Mouse (Mus musculus) kidney, postnatal 0 days (tissue): ENCODE measurements around the gene Rell1. TPM values are rescaled to one million over a fixed set of nuclear protein-coding genes. Genes with fewer than 3 reads are reported as not detected.
"Not testable (repeated sequence)": the region's sequence is repeated elsewhere in the genome, so short reads cannot be mapped to it uniquely, and the experiment has no call there.

Experiments used
- ATAC-seq: fragments of 200-750 bp; cut with Nextera tagmentation; replicated peaks from 2 replicates; pipeline ENCODE4 v1.8.0; 2017; ENCODE audit warnings: low read depth, moderate number of reproducible peaks, moderate TSS enrichment, moderate library complexity; ENCODE audit not compliant: low FRiP score
- DNase-seq: peaks from one replicate; pipeline ENCODE4 v3.0.0-alpha.2; 2016; ENCODE audit warnings: low spot score
- H3K27ac ChIP-seq: fragments of 300-500 bp; sonication (generic); 2 replicates; pipeline ENCODE4 v1.5.1; 2014; ENCODE audit warnings: mild to moderate bottlenecking
- H3K27me3 ChIP-seq: fragments of 300-500 bp; sonication (generic); 2 replicates; pipeline ENCODE4 v1.6.1; 2014; ENCODE audit warnings: low read length, mixed read lengths; ENCODE audit not compliant: insufficient read depth
- H3K36me3 ChIP-seq: fragments of 300-500 bp; sonication (generic); 2 replicates; pipeline ENCODE4 v1.6.1; 2014; ENCODE audit warnings: low read length, mixed read lengths; ENCODE audit not compliant: insufficient read depth
- H3K4me1 ChIP-seq: fragments of 300-500 bp; sonication (generic); replicated peaks from 2 replicates; pipeline ENCODE4 v1.6.1; 2014; ENCODE audit warnings: antibody characterized with exemption, low read length, mixed read lengths; ENCODE audit not compliant: insufficient read depth
- H3K4me2 ChIP-seq: fragments of 300-500 bp; sonication (generic); 2 replicates; pipeline ENCODE4 v1.6.1; 2014; ENCODE audit warnings: mild to moderate bottlenecking, low read length, moderate library complexity, mixed read lengths
- H3K4me3 ChIP-seq: fragments of 300-500 bp; sonication (generic); replicated peaks from 2 replicates; pipeline ENCODE4 v1.5.1; 2014; ENCODE audit warnings: low read depth, low read length
- H3K9ac ChIP-seq: fragments of 300-500 bp; sonication (generic); 2 replicates; pipeline ENCODE4 v1.6.1; 2014; ENCODE audit warnings: low read depth, low read length
- H3K9me3 ChIP-seq: fragments of 300-500 bp; sonication (generic); replicated peaks from 2 replicates; pipeline ENCODE4 v1.6.1; 2016; ENCODE audit warnings: low read length, inconsistent platforms, mixed read lengths
- CTCF ChIP-seq: IDR thresholded peaks from 2 replicates; pipeline ENCODE4 v1.5.1; 2016; ENCODE audit warnings: antibody characterized with exemption, low read depth, mild to moderate bottlenecking, moderate library complexity
- WGBS: fragments of 180-500 bp; shearing (Covaris S2); extraction: QIAGEN DNeasy Blood & Tissue Kit; methylation state at CpG from one replicate; pipeline ENCODE4 v1.1.7; 2014; 5-methylcytosine and 5-hydroxymethylcytosine counted together
- polyA plus RNA-seq: library from polyadenylated mRNA; unstranded; fragments of >200 nt; fragmentation: Nextera tagmentation; extraction: Ambion mirVana; gene quantifications from 2 replicates; pipeline ENCODE4 v1.2.1, GENCODE M21; 2015

The Rell1 gene
- polyA plus RNA-seq, 1 experiment from 2014 or later: 25.5 TPM

DNA sequence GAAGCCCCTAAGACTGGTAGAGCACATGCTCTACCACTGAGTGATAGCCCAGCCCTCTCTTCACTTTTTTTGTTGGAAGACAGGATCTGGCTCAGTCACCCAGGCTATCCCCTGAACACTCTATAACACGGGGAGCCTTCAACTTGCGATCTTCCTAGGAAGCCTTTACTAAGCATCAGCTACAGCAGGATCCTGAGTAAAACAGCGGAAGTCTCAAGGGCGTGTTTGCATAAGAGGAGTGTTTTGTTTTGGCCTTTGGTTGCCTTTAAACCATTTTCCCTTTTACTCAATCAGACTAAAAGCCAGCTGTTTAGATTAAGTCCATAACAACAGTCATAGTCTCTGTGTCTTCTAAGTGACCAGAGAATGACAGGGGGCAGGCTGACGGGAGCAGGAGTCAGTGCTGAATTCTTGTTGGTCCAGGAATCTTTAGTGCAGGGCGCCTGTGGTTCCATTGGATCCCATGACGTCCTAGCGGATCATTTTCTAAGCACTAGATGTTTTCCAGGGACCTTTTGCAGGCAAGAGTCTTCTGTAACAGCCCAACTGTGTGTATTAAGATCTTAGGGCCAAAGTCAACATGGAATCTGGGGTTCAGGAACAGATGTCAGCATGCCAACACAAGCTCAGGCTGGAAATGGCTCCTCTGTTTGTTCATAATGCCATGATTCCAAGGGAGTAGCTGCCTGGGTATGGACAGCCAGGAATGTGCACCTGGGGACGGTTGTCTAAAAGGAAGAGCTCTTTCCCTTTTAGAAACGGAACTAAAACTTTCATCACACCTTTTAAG, 58.3 kb downstream of the Rell1 start:
- no peaks in the 10 kb centered on the region for H3K4me1 ChIP-seq
- H3K4me2 ChIP-seq: no peak overlapping the region
- H3K4me3 ChIP-seq: no peak overlapping the region
- 88% methylated on average over 10 of the region's 10 CpGs for WGBS
- H3K27me3 ChIP-seq: no peaks in the 10 kb centered on the region
- ATAC-seq (no peak), DNase-seq (no peak)
- no peak for TF ChIP-seq CTCF
- no peak overlapping the region for H3K9ac ChIP-seq
- H3K27ac ChIP-seq: no peak overlapping the region
- no peaks in the 10 kb centered on the region for H3K9me3 ChIP-seq
- H3K36me3 ChIP-seq: peaks cover 3% of the 10 kb centered on the region; the same call in 1 of the 2 replicates

DNA sequence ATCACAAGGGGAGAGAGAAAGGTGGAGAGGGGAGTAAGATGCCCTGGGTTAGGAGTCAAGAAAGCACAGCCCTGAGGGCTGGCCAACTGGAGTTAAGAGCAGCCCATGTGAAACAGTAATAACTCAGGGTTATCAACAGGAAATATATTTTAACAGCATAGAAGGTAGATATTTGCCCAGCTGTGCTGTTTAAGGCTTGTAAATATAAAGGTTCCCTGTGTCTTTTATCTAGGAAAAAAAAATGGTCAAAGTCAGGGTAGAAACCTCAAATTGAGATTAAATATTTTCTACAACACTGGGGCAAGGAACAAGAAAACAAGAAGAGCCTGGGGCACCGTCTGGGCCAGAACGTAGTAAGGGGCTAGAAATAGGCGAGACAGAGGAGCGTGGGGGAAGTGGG, 61.2 kb downstream of the Rell1 start:
- 41% methylated on average over 4 of the region's 4 CpGs for WGBS

DNA sequence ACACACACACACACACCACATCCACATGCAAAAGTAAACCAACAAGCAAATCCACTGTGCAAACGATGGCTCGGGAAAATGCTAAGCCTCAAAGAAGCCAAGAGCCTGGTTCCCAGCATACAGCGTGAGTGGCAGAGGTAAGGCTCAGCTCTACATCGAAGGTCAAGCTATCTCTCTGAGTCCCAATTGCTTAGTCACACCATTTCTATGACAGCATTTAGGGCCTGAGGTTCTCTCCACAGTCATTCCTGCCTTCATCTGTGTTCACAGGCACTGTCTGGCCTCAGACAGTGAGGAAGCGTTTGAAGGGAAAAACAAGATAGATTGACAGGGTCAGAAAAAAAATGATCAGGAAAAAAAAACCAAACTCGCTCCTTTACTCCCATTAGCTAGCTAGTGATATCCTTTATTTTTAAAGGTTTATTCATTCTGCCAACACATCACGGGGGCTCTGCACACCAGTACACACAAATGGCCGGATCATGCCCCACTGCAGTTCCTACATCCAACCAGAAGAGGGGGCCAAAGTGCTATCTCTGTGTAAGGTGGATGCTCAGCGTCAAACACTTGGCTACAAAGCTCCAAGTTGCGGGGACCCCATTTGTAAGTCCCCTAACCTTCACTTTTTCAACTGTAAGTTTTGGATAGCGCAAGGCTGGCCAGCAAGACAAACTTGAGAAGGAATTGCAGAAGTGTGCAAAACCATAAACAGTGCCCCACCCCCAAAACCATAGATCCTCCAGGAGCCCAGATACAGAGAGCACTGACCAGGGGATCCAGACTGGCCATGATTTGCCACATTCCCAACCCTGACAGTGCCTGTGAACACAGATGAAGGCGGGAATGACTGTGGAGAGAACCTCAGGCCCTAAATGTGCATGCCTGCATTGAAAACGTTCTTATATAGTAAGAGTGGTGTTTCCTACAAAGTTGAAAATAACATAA, 62.3 kb downstream of the Rell1 start:
- WGBS: 36% methylated on average over 13 of the region's 13 CpGs
- peak; percentile 95 for TF ChIP-seq CTCF
- Histone ChIP-seq H3K4me3 (no peak overlapping the region), H3K9ac (no peak overlapping the region), H3K4me2 (no peak overlapping the region), H3K36me3 (no peaks in the 10 kb centered on the region), H3K4me1 (no peaks in the 10 kb centered on the region), H3K27ac (no peak overlapping the region), H3K9me3 (no peaks in the 10 kb centered on the region), H3K27me3 (no peaks in the 10 kb centered on the region)
- peak; percentile 87 for DNase-seq
- ATAC-seq: 0 out of 2 replicates have a peak, but pooled peaks have one; percentile 30

More for the DNA sequence above, 61.2 kb downstream of the Rell1 start:
- no peak for TF ChIP-seq CTCF
- Histone ChIP-seq H3K36me3 (no peaks in the 10 kb centered on the region), H3K9ac (no peak overlapping the region), H3K4me2 (no peak overlapping the region), H3K27me3 (no peaks in the 10 kb centered on the region), H3K4me3 (no peak overlapping the region), H3K27ac (no peak overlapping the region), H3K9me3 (no peaks in the 10 kb centered on the region), H3K4me1 (no peaks in the 10 kb centered on the region)
- DNase-seq: no peak
- no peak for ATAC-seq

DNA sequence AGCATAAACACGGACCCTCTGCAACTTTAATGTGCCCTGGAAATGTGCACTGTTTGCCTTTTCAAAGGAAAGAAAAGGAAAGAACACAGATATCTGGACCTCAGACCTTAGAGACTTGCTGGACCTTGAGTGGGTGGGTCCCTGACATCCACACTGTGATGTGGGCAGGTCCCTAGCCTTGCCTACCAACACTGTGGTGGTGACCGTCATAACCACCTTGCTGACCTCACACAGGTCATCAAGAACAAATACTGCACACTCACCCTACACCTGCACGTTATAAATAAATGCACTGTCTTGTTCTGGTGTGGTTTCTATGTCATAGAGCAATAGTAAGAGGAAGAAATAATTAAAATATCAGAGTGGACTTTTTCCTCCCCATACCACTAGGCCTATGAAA, 65.4 kb downstream of the Rell1 start:
- WGBS: 67% methylated on average over 3 of the region's 3 CpGs
- Histone ChIP-seq H3K36me3 (no peaks in the 10 kb centered on the region), H3K9me3 (no peaks in the 10 kb centered on the region), H3K27ac (no peak overlapping the region; the same call in 1 of the 2 replicates), H3K4me3 (no peak overlapping the region), H3K9ac (no peak overlapping the region), H3K27me3 (no peaks in the 10 kb centered on the region), H3K4me1 (no peaks in the 10 kb centered on the region), H3K4me2 (no peak overlapping the region)
- TF ChIP-seq CTCF: no peak
- DNase-seq (no peak), ATAC-seq (no peak)

DNA sequence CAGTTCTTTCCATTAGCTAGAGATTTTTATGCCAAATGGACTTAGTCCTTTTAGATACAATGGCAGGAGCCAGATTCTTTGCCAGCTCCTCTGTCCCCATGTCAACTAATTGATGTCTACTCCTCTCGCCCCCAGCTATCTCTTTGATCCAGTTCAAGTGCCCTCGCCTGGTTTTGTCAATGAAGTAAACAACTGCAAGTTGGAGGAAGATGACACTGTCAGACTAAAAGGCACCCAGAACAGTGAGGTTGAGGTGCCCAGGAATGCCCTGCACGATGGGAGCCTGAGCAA, 70.9 kb downstream of the Rell1 start:
- H3K9ac ChIP-seq: no peak overlapping the region
- no peak overlapping the region for H3K4me3 ChIP-seq
- ATAC-seq (no peak), DNase-seq (no peak)
- no peaks in the 10 kb centered on the region for H3K4me1 ChIP-seq
- no peaks in the 10 kb centered on the region for H3K9me3 ChIP-seq
- no peaks in the 10 kb centered on the region for H3K27me3 ChIP-seq
- 85% methylated on average over 3 of the region's 3 CpGs for WGBS
- H3K36me3 ChIP-seq: no peaks in the 10 kb centered on the region
- no peak for TF ChIP-seq CTCF
- no peak overlapping the region for H3K4me2 ChIP-seq
- no peak overlapping the region for H3K27ac ChIP-seq

DNA sequence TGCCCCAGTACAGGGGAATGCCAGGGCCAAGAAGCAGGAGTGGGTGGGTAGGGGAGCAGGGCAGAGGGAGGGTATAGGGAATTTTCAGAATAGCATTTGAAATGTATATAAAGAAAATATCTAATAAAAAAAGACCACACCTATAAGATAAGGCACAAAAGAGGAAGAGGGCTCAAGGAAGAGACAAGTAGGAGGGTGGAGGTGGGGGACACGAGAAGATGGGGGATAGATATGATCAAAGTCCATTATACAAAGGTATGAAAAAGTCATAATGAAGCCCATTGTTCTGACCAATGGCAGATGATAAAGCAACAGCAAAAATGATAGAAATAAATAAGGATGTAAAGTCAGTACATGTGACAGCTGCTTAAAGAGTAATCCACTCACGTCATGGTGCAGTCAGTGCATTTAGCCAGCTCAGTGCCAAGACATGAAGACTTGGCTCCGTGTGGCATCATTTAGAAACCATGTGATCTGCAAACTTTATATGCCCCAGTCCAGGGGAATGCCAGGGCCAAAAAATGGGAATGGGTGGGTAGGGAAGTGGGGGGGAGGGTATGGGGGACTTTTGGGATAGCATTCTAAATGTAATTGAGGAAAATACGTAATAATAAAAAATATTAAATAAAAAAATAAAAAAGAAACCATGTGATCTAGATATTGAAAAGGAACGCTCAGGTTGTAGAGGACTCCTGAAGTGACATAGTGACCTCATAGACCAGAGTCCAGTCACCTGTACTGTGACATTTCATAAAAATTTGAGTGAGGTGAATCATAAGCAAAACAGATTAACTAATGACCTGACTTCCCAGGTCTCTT, 71.5 kb downstream of the Rell1 start:
- not testable (repeated sequence) for ATAC-seq, H3K36me3 ChIP-seq, DNase-seq, H3K9me3 ChIP-seq, H3K27me3 ChIP-seq, H3K4me1 ChIP-seq, H3K9ac ChIP-seq, H3K27ac ChIP-seq, H3K4me3 ChIP-seq, H3K4me2 ChIP-seq
- 91% methylated on average over 5 of the region's 5 CpGs for WGBS
